23 mouse cellular contexts compared by ENCODE assay signal in genomic region chr9:90556216-90556615, GRCm38 (mm10).
"Had no signal": no experiment of that assay in that cellular context is flagged by ENCODE, and none has a peak within 500 bp of the region (broad histone marks: within the 10 kb centered on the region; RNA-seq: fewer than 3 reads in every experiment).

No protein-coding gene starts in this region.

- H3K4me1 ChIP-seq: limb, embryonic 10.5 days; limb, embryonic 13.5 days; liver, embryonic 12.5 days; liver, embryonic 15.5 days; lung, embryonic 15.5 days; megakaryocyte, embryonic 14.5 days; stomach, embryonic 15.5 days had no signal

- H3K4me3 ChIP-seq: layer of hippocampus, adult 2 months; limb, embryonic 10.5 days; limb, embryonic 13.5 days; liver, embryonic 12.5 days; liver, embryonic 15.5 days; lung, embryonic 15.5 days; megakaryocyte, embryonic 14.5 days; myocyte; neural tube, embryonic 13.5 days; stomach, embryonic 15.5 days had no signal

- ATAC-seq: inflammation-experienced regulatory T-cells, adult 6 months; intestine, embryonic 16.5 days; liver, embryonic 12.5 days had no signal

- H3K4me2 ChIP-seq: limb, embryonic 13.5 days; liver, embryonic 12.5 days; liver, embryonic 15.5 days; lung, embryonic 15.5 days; neural tube, embryonic 13.5 days; stomach, embryonic 15.5 days had no signal

- H3K27ac ChIP-seq: layer of hippocampus, adult 2 months; limb, embryonic 10.5 days; limb, embryonic 13.5 days; liver, embryonic 12.5 days; liver, embryonic 15.5 days; lung, embryonic 15.5 days; neural tube, embryonic 13.5 days; stomach, embryonic 15.5 days had no signal

- H3K36me3 ChIP-seq: limb, embryonic 10.5 days; limb, embryonic 13.5 days; liver, embryonic 12.5 days; liver, embryonic 15.5 days; lung, embryonic 15.5 days; neural tube, embryonic 13.5 days; stomach, embryonic 15.5 days had no signal

- DNase-seq: kidney, adult 18-20 months; kidney, adult 9 months; kidney, postnatal 14 days; kidney, postnatal 4 days; layer of hippocampus, adult 9-11 months; liver; lung, adult 18-20 months; lung, postnatal 10 days; lung, postnatal 36 days; right cerebral cortex, postnatal 4 days; thymus, postnatal 25 days had no signal

- H3K9me3 ChIP-seq: limb, embryonic 10.5 days; limb, embryonic 13.5 days; liver, embryonic 12.5 days; liver, embryonic 15.5 days; lung, embryonic 15.5 days; stomach, embryonic 15.5 days had no signal

- H3K27me3 ChIP-seq: limb, embryonic 13.5 days; liver, embryonic 12.5 days; liver, embryonic 15.5 days; lung, embryonic 15.5 days; megakaryocyte, embryonic 14.5 days; neural tube, embryonic 13.5 days; stomach, embryonic 15.5 days had no signal

- H3K9ac ChIP-seq: limb, embryonic 13.5 days; liver, embryonic 12.5 days; liver, embryonic 15.5 days; lung, embryonic 15.5 days; neural tube, embryonic 13.5 days; stomach, embryonic 15.5 days had no signal
